Mouse (Mus musculus) embryonic facial prominence, embryonic 14.5 days (tissue): ENCODE data around the gene Fam222b. TPM values are rescaled to one million over a fixed set of nuclear protein-coding genes. Genes with fewer than 3 reads are reported as not detected.

Experiments
- ATAC-seq: fragments of 200-750 bp; cut with Nextera tagmentation; 2 replicates; pipeline ENCODE4 v1.8.0; 2017; ENCODE audit warnings: low read depth, moderate number of reproducible peaks, moderate TSS enrichment
- DNase-seq: peaks from one replicate; pipeline ENCODE4 v3.0.0-alpha.2; 2015; ENCODE audit warnings: low spot score
- H3K27ac ChIP-seq: fragments of 300-500 bp; sonication (generic); replicated peaks from 2 replicates; pipeline ENCODE4 v1.5.1; 2014; ENCODE audit warnings: low read depth, mild to moderate bottlenecking, low read length, moderate library complexity
- H3K27me3 ChIP-seq: fragments of 300-500 bp; sonication (generic); replicated peaks from 2 replicates; pipeline ENCODE4 v1.6.1; 2014; ENCODE audit warnings: low read length; ENCODE audit not compliant: control insufficient read depth, insufficient read depth
- H3K36me3 ChIP-seq: fragments of 300-500 bp; sonication (generic); 2 replicates; pipeline ENCODE4 v1.6.1; 2014; ENCODE audit warnings: low read length, mixed read lengths; ENCODE audit not compliant: control insufficient read depth, insufficient read depth
- H3K4me1 ChIP-seq: fragments of 300-500 bp; sonication (generic); 2 replicates; pipeline ENCODE4 v1.6.1; 2014; ENCODE audit warnings: antibody characterized with exemption, low read length; ENCODE audit not compliant: control insufficient read depth, insufficient read depth
- H3K4me2 ChIP-seq: fragments of 300-500 bp; sonication (generic); 2 replicates; pipeline ENCODE4 v1.6.1; 2014; ENCODE audit warnings: low read depth, mild to moderate bottlenecking, low read length, moderate library complexity, mixed read lengths
- H3K4me3 ChIP-seq: fragments of 300-500 bp; sonication (generic); 2 replicates; pipeline ENCODE4 v1.5.1; 2014; ENCODE audit warnings: low read depth, mild to moderate bottlenecking, low read length
- H3K9ac ChIP-seq: fragments of 300-500 bp; sonication (generic); 2 replicates; pipeline ENCODE4 v1.6.1; 2014; ENCODE audit warnings: low read depth, mild to moderate bottlenecking, low read length, moderate library complexity, mixed read lengths
- H3K9me3 ChIP-seq: fragments of 300-500 bp; sonication (generic); 2 replicates; pipeline ENCODE4 v1.6.1; 2016; ENCODE audit warnings: low read length; ENCODE audit not compliant: control insufficient read depth
- WGBS: fragments of 180-500 bp; shearing (Covaris S2); extraction: QIAGEN DNeasy Blood & Tissue Kit; methylation state at CpG from one replicate; pipeline ENCODE4 v1.1.7; 2014; 5-methylcytosine and 5-hydroxymethylcytosine counted together
- polyA plus RNA-seq: library from polyadenylated mRNA; unstranded; fragments of >200 nt; fragmentation: Nextera tagmentation; extraction: Ambion mirVana; gene quantifications from 2 replicates; pipeline ENCODE4 v1.2.1, GENCODE M21; 2014

The Fam222b gene
- polyA plus RNA-seq, 1 experiment from 2014 or later, result 15.9 TPM

GRCm38 (mm10) chr11:78166161-78166560 is 71.7 kb downstream of the Fam222b start:
- H3K4me1 ChIP-seq, result peaks cover 20% of the 10 kb centered on the region
- H3K9me3 ChIP-seq, result no peaks in the 10 kb centered on the region
- DNase-seq (no peak), ATAC-seq (no peak)
- 36% methylated on average over 4 of the region's 4 CpGs for WGBS
- peak overlapping the region; percentile 97 for H3K27ac ChIP-seq
- H3K4me3 ChIP-seq, result peak overlapping the region; percentile 100
- no peaks in the 10 kb centered on the region for H3K27me3 ChIP-seq
- H3K9ac ChIP-seq, result no peak overlapping the region; the same call in 1 of the 2 replicates
- H3K4me2 ChIP-seq, result peak overlapping the region; percentile 77
- H3K36me3 ChIP-seq, result peaks cover 11% of the 10 kb centered on the region

GRCm38 (mm10) chr11:78166640-78167039 is 72.2 kb downstream of the Fam222b start:
- DNase-seq (no peak), ATAC-seq (no peak)

GRCm38 (mm10) chr11:78167257-78167959 is 72.9 kb downstream of the Fam222b start:
- H3K9me3 ChIP-seq, result no peaks in the 10 kb centered on the region
- peaks cover 15% of the 10 kb centered on the region for H3K4me1 ChIP-seq
- H3K9ac ChIP-seq, result no peak overlapping the region
- no peak for DNase-seq
- WGBS, result 86% methylated on average over 13 of the region's 14 CpGs
- no peak overlapping the region for H3K4me3 ChIP-seq
- no peak for ATAC-seq
- H3K36me3 ChIP-seq, result peaks cover under 1% of the 10 kb centered on the region; the same call in 1 of the 2 replicates
- H3K27me3 ChIP-seq, result no peaks in the 10 kb centered on the region
- H3K27ac ChIP-seq, result no peak overlapping the region
- H3K4me2 ChIP-seq, result no peak overlapping the region

More at GRCm38 (mm10) chr11:78166640-78167039, 72.2 kb downstream of the Fam222b start:
- Histone ChIP-seq H3K27ac (no peak overlapping the region), H3K36me3 (peaks cover 8% of the 10 kb centered on the region; the same call in 1 of the 2 replicates), H3K4me2 (no peak overlapping the region), H3K4me1 (peaks cover 20% of the 10 kb centered on the region), H3K27me3 (no peaks in the 10 kb centered on the region), H3K9ac (no peak overlapping the region), H3K9me3 (no peaks in the 10 kb centered on the region), H3K4me3 (no peak overlapping the region)
- 61% methylated on average over 6 of the region's 6 CpGs for WGBS

- Histone ChIP-seq H3K27me3 (no peaks in the 10 kb centered on the region), H3K36me3 (no peaks in the 10 kb centered on the region), H3K9me3 (no peaks in the 10 kb centered on the region), H3K27ac (no peak overlapping the region), H3K4me1 (peaks cover 6% of the 10 kb centered on the region; the same call in 1 of the 2 replicates), H3K9ac (no peak overlapping the region), H3K4me2 (no peak overlapping the region), H3K4me3 (no peak overlapping the region)
- WGBS, result 52% methylated on average over 19 of the region's 19 CpGs
- ATAC-seq (no peak), DNase-seq (no peak)
Measured at GRCm38 (mm10) chr11:78168541-78169468, 74.3 kb downstream of the Fam222b start.

GRCm38 (mm10) chr11:78170306-78170705 is 75.8 kb downstream of the Fam222b start:
- no peak for ATAC-seq

GRCm38 (mm10) chr11:78171328-78171727 is 76.9 kb downstream of the Fam222b start:
- no peak for ATAC-seq
- 78% methylated on average over 4 of the region's 4 CpGs for WGBS

More at GRCm38 (mm10) chr11:78170306-78170705, 75.8 kb downstream of the Fam222b start:
- Histone ChIP-seq H3K27me3 (no peaks in the 10 kb centered on the region), H3K4me3 (no peak overlapping the region), H3K36me3 (no peaks in the 10 kb centered on the region), H3K27ac (no peak overlapping the region), H3K4me1 (peaks cover 6% of the 10 kb centered on the region; the same call in 1 of the 2 replicates), H3K4me2 (no peak overlapping the region), H3K9ac (no peak overlapping the region), H3K9me3 (no peaks in the 10 kb centered on the region)
- DNase-seq, result no peak
- WGBS, result 88% methylated on average over 15 of the region's 15 CpGs

GRCm38 (mm10) chr11:78172034-78172747 is 77.7 kb downstream of the Fam222b start:
- DNase-seq (no peak), ATAC-seq (no peak)
- Histone ChIP-seq H3K9me3 (no peaks in the 10 kb centered on the region), H3K4me1 (0 out of 2 replicates have a peak, but pooled peaks cover 5% of the 10 kb centered on the region), H3K9ac (no peak overlapping the region), H3K4me3 (no peak overlapping the region), H3K27me3 (no peaks in the 10 kb centered on the region), H3K4me2 (no peak overlapping the region), H3K27ac (no peak overlapping the region), H3K36me3 (no peaks in the 10 kb centered on the region)
- WGBS, result 80% methylated on average over 16 of the region's 16 CpGs

More at GRCm38 (mm10) chr11:78171328-78171727, 76.9 kb downstream of the Fam222b start:
- no peak overlapping the region for H3K4me2 ChIP-seq
- H3K9ac ChIP-seq, result no peak overlapping the region
- DNase-seq, result no peak
- H3K27me3 ChIP-seq, result no peaks in the 10 kb centered on the region
- H3K27ac ChIP-seq, result no peak overlapping the region
- 0 out of 2 replicates have a peak, but pooled peaks cover 4% of the 10 kb centered on the region for H3K4me1 ChIP-seq
- H3K9me3 ChIP-seq, result no peaks in the 10 kb centered on the region
- H3K36me3 ChIP-seq, result no peaks in the 10 kb centered on the region
- no peak overlapping the region for H3K4me3 ChIP-seq
